Mouse (Mus musculus) bone marrow, adult 2 months (tissue): ENCODE measurements around the gene Rap1gap. TPM values are rescaled to one million over a fixed set of nuclear protein-coding genes. Genes with fewer than 3 reads are reported as not detected.

Experiments used
- H3K27ac ChIP-seq: fragments of 200-500 bp; 2 replicates; pipeline ENCODE4 v1.5.1; 2012; ENCODE audit warnings: low read depth, mild to moderate bottlenecking, control low read depth, inconsistent platforms, low read length; ENCODE audit not compliant: control insufficient read depth, poor library complexity, insufficient read depth
- H3K4me1 ChIP-seq: fragments of 200-500 bp; 2 replicates; pipeline ENCODE4 v1.6.1; 2011; ENCODE audit warnings: low read length; ENCODE audit not compliant: control insufficient read depth, insufficient read depth
- H3K4me3 ChIP-seq: fragments of 200-500 bp; replicated peaks from 2 replicates; pipeline ENCODE3; 2011; ENCODE audit warnings: mild to moderate bottlenecking, low read depth, low read length, control low read depth; ENCODE audit not compliant: control insufficient read depth
- CTCF ChIP-seq: fragments of 200-500 bp; IDR thresholded peaks from 2 replicates; pipeline ENCODE4 v1.5.1; 2011; ENCODE audit warnings: low read length, control low read depth; ENCODE audit not compliant: control insufficient read depth, insufficient read depth
- POLR2A ChIP-seq: fragments of 200-500 bp; IDR thresholded peaks from 2 replicates; pipeline ENCODE4 v1.6.1; 2011; ENCODE audit warnings: low read depth, mild to moderate bottlenecking, control low read depth, low read length, borderline replicate concordance; ENCODE audit not compliant: control insufficient read depth
- WGBS: fragments of 180-500 bp; shearing (Covaris S2); methylation state at CpG from one replicate; pipeline ENCODE4 v1.1.7; 2018; 5-methylcytosine and 5-hydroxymethylcytosine counted together
- polyA plus RNA-seq: library from polyadenylated mRNA; stranded (reverse); fragments of >200 nt; gene quantifications from 2 replicates; pipeline ENCODE4 v1.2.4, GENCODE M21; 2011; ENCODE audit warnings: low replicate concordance; ENCODE audit not compliant: missing spikeins, insufficient read depth, insufficient read length

The Rap1gap gene
- polyA plus RNA-seq, 1 experiment, result 2.0 TPM

DNA sequence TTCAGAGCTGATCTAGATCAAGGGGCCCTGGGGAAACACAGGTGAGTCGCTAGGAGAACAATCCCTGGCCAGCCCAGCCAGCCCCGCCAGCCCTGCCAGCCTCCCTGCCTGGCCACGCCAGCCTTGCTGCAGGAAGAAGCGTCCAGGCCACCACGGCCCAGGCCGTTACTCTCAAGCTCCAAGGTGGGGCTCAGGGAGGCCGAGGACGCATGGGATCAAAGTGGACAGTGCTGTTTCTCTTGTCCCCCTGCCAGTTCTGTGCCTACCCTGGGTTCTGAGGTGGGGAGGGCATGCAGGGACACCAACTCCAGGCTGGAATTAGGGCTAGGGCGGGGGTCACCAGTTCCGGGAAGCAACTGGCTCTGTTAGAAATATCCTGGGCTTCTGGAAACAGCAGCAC lies 67.4 kb downstream of the Rap1gap start:
- Histone ChIP-seq H3K4me3 (no peak overlapping the region), H3K27ac (no peak overlapping the region), H3K4me1 (no peaks in the 10 kb centered on the region)
- TF ChIP-seq POLR2A (no peak), CTCF (no peak)
- 65% methylated on average over 10 of the region's 10 CpGs for WGBS

DNA sequence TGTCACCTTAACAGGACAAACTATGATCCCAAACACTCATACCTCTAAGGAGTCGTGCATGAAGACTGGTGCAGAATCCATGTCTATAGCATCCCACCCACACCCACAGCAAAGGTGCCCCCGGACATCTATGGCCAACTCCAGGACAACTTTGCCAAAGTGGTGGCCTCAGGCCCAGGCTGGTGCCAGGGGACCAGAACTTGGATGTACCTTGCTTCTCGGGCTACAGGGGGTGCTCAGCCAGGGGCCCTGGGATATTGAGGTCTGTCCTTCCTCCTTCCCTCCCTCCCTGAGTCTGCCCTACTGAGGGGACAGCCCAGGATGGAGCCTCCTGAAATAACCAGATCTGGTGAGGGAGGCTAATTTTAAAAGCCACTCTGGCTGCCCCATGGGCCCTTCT lies 67.8 kb downstream of the Rap1gap start:
- Histone ChIP-seq H3K4me3 (no peak overlapping the region), H3K27ac (no peak overlapping the region), H3K4me1 (no peaks in the 10 kb centered on the region)
- 72% methylated on average over 3 of the region's 3 CpGs for WGBS
- TF ChIP-seq CTCF (no peak), POLR2A (no peak)

DNA sequence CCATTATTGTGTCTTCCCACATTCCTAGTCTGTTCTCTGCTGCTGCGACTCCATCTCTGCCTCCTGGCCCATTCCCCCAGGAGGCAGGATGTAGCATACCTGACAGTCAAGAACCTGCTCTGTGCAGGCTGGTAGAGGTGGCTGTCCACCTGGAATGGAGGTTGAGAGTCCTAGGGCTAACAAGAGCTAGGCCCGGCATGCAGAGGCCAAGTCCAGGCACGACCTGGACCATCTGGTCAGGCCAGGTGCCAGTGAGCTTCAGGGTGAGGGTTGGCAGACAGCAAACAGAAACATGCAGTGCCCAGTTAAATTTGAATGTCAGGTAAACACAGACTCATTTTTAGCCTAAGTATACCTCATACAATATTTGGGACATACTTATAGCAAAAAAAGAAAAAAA lies 68.4 kb downstream of the Rap1gap start:
- Histone ChIP-seq H3K4me1 (no peaks in the 10 kb centered on the region), H3K27ac (no peak overlapping the region), H3K4me3 (no peak overlapping the region)
- TF ChIP-seq POLR2A, result no peak
- TF ChIP-seq CTCF, result no peak
- WGBS, result 76% methylated on average over 3 of the region's 3 CpGs

DNA sequence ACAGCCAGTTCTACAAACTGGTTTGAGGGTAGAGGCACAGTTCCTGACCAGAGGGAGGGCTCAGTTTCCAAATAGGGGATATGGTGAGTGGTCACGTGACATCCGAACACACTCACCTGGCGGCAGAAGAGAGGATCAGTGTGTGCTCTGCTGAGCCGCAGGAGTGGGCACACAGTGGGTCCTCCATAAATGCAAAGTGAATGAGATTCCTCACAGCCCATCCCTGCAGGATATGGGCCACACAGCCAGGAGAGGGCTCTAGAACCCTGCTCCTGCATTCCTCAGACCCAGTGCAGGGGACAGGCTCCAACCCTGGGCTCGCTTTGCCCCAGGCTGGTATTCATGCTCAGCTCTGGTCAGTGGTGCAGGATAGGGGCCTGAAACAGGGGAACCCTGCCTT lies 68.9 kb downstream of the Rap1gap start:
- H3K27ac ChIP-seq, result no peak overlapping the region
- H3K4me3 ChIP-seq, result no peak overlapping the region
- no peaks in the 10 kb centered on the region for H3K4me1 ChIP-seq
- TF ChIP-seq POLR2A, result no peak
- TF ChIP-seq CTCF, result no peak
- 73% methylated on average over 5 of the region's 5 CpGs for WGBS

DNA sequence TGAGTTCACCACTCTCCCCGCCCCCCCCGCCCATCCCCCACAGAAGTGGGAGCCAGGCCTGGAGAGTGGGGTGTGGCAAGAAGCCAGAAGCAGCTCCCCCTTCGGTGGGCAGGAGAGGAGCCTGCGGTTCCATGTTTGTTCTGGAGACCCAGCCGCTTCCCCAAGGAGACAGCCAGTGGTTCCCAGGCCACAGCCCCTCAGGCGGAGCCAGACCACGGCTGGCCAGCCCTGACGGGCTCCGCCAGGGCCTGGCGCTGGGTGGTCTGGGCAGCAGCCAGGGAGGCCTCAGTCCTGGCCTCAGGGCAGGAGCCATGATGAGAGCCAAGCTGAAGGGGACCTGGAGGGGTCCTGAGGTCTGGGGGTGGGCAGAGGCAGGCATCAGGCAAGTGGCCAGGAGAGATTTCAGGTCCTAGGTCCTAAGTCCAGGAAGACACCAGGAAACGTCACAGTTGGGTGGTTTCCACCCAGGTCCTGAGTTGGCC lies 71.7 kb downstream of the Rap1gap start:
- WGBS, result 66% methylated on average over 11 of the region's 11 CpGs
- Histone ChIP-seq H3K27ac (no peak overlapping the region), H3K4me3 (no peak overlapping the region), H3K4me1 (no peaks in the 10 kb centered on the region)
- TF ChIP-seq POLR2A (no peak), CTCF (no peak)

DNA sequence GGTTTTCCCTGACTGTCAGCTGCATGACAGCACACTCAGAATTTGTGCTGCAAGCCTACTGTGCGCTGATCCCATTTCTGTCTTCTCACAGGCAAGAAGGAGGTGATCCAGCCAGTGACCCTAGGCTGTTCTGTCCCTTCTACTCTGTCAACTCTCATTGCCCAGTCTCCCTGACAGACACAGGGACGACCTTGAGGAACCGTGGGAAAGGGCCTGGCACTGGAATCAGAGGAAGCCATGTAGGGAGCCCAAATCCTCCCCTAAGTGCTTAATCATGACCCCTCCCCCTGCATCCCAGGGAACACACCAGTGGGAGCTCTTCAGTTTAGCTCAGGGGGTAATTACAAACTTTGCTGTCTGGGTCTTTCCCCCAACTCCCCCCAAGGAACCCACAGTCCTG lies 73.2 kb downstream of the Rap1gap start:
- Histone ChIP-seq H3K4me1 (no peaks in the 10 kb centered on the region), H3K4me3 (no peak overlapping the region), H3K27ac (no peak overlapping the region)
- TF ChIP-seq CTCF (no peak), POLR2A (no peak)
- 57% methylated on average over 3 of the region's 3 CpGs for WGBS

DNA sequence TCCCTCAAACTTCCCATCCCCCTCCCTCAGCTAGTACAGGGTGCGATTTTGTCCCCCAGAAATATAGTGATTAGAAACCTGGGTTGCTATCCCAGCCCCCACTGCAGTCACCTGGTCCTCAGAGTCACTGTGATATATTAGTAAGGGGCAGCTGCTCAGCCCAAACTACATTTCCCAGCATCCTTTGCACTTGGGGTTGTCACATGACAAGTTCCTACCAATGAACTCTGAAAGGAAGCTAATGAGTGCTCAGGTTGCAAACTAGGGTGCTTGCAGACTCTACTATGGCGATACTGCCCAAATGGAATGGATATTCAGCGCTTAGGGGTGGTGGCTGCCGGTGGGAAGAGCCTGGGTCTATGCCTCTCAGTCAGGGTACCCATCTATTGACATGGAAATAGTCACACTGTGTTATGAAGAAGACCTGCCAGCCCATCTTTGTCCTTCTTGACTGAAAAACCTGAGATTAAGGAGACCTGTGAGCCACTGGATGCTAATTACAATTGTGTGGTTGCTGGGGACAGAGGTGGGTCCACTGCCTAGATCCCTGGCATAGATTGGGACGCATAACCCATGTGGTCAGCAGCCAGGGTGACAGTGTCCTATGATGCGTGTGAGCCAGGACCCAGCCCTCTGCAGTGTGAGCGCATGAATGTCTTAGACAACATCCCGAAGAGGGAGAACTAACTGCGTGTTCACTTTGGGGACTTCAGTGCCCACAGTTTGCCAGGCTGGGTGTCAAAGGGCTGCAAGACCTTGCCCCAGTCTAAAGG lies 74.8 kb downstream of the Rap1gap start:
- no peak overlapping the region for H3K27ac ChIP-seq
- no peaks in the 10 kb centered on the region for H3K4me1 ChIP-seq
- TF ChIP-seq CTCF, result no peak
- TF ChIP-seq POLR2A, result no peak
- WGBS, result 50% methylated on average over 9 of the region's 9 CpGs
- H3K4me3 ChIP-seq, result no peak overlapping the region

DNA sequence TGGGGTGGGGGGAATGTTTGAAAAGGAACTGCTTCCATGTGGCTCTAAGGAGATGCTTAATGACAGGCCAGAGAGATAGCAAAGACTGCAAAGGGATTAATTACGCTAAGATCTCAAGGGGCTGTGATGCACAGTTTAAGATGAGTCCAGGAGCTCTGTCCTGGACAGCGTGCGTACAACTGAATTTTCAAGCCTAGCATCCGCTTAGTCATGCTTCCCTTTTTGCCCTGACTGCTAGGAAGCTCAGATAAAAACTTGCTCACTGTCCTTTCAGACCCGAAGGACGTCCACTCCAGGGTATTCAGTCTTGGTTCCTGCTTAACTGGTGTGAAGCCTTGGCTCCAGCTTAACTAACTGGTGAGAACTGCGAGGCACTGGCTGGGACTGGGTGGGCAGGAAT lies 75.8 kb downstream of the Rap1gap start:
- Histone ChIP-seq H3K27ac (no peak overlapping the region), H3K4me3 (no peak overlapping the region), H3K4me1 (no peaks in the 10 kb centered on the region)
- TF ChIP-seq CTCF (no peak), POLR2A (no peak)
- WGBS, result 41% methylated on average over 7 of the region's 7 CpGs
